Mouse (Mus musculus) cortical plate, adult 2 months (tissue): ENCODE measurements at regions not wholly inside any gene's neighbourhood (a gene's known extent, or its start where the extent isn't known, plus 50 kb on each side); places are given as distances from the start of the nearest gene placed in this dataset.

Experiments
- CTCF ChIP-seq: fragments of 200-500 bp; IDR thresholded peaks from 2 replicates; pipeline ENCODE4 v1.5.1; 2011; ENCODE audit warnings: mild to moderate bottlenecking, control low read depth, low read length; ENCODE audit not compliant: insufficient read depth; ENCODE audit errors: extremely low read depth
- POLR2A ChIP-seq: fragments of 200-500 bp; IDR thresholded peaks from 2 replicates; pipeline ENCODE4 v1.6.1; 2011; ENCODE audit warnings: mild to moderate bottlenecking, low read length, control low read depth; ENCODE audit not compliant: insufficient read depth; ENCODE audit errors: extremely low read depth

GRCm38 (mm10) chr7:136588491-136588890, 305.9 kb upstream of the Mgmt start:
- no peak for TF ChIP-seq CTCF
- no peak for TF ChIP-seq POLR2A
